In the genomic region with DNA sequence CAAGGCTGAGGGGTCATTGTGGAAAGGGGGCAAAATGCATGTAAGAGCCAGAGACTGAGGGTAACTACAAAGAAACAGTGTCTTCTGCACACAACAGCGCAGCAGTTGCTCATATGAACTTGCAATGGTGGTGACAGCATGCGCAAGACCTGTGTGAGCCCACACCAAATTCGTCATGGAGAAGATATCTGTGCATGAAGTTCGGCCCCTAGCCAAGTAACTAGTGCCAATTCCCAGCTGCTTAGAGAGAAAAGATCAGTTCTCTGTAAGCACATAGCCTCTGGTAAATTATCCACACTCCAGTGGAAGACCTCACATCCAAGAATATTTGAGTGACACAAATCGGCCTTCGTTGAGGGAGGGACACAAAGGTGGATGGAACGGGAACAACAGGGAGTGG, we compare ENCODE assay signal across 17 mouse cellular contexts.
"Had no signal": no experiment of that assay in that cellular context is flagged by ENCODE, and none has a peak within 500 bp of the region (broad histone marks: within the 10 kb centered on the region; RNA-seq: fewer than 3 reads in every experiment).

No protein-coding gene starts in this region.

- H3K27ac ChIP-seq: liver, embryonic 15.5 days; macrophage; midbrain, embryonic 13.5 days; neural tube, embryonic 12.5 days; stomach, embryonic 15.5 days; stomach, postnatal 0 days had no signal

- H3K9ac ChIP-seq: liver, embryonic 15.5 days; liver, postnatal 0 days; midbrain, embryonic 13.5 days; neural tube, embryonic 12.5 days; stomach, embryonic 15.5 days had no signal

- H3K27me3 ChIP-seq: liver, embryonic 15.5 days; megakaryocyte, embryonic 14.5 days; midbrain, embryonic 13.5 days; neural tube, embryonic 12.5 days; stomach, embryonic 15.5 days had no signal

- ATAC-seq: liver, postnatal 0 days; midbrain, embryonic 13.5 days; midbrain, embryonic 16.5 days had no signal

- DNase-seq: liver, postnatal 0 days; lung, adult 2 months; lung, postnatal 14 days; lung, postnatal 36 days; right cerebral cortex, postnatal 14 days; thymus, adult 2 months; thymus, postnatal 25 days; thymus, postnatal 4 days had no signal

- H3K4me2 ChIP-seq: liver, embryonic 15.5 days; midbrain, embryonic 11.5 days; midbrain, embryonic 13.5 days; neural tube, embryonic 12.5 days; stomach, embryonic 15.5 days had no signal

- H3K4me1 ChIP-seq: liver, embryonic 15.5 days; megakaryocyte, embryonic 14.5 days; midbrain, embryonic 13.5 days; neural tube, embryonic 12.5 days; stomach, embryonic 15.5 days had no signal

- H3K4me3 ChIP-seq: liver, embryonic 15.5 days; megakaryocyte, embryonic 14.5 days; midbrain, embryonic 13.5 days; neural tube, embryonic 12.5 days; stomach, embryonic 15.5 days had no signal

- H3K9me3 ChIP-seq: liver, embryonic 15.5 days; midbrain, embryonic 13.5 days; stomach, embryonic 15.5 days had no signal

- H3K36me3 ChIP-seq: liver, embryonic 15.5 days; midbrain, embryonic 13.5 days; neural tube, embryonic 12.5 days; stomach, embryonic 15.5 days had no signal
